Mouse (Mus musculus): ENCODE data around the gene Rpa1. TPM values are rescaled to one million over a fixed set of nuclear protein-coding genes. Genes with fewer than 3 reads are reported as not detected.
A peak's percentile ranks its signal among the peaks of the same experiment; 100 is the strongest.

The Rpa1 gene
- polyA plus RNA-seq, 1 experiment from 2014 or later, result 44.7 TPM

DNA sequence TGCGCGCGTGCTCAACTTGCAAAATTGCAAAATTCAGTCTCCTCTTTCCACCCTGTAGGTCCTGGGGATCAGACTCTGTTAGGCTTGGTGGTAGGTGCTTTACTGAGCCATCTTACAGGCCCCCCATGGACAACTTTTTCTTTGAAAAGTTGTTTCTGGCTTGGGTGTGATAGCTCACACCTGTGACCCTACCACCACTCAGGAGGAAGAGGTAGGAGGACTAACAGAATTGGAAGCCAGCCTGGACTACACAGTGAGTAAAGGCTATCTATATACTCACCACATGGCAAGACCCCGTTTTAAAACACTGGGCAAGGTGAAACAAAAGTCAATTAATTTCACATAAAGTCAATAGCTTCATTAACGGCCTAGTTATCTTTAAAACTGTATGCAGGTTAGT lies 3.4 kb downstream of the Rpa1 start:
- Histone ChIP-seq H3K36me3 (ENCODE audit: insufficient read depth, low read length) (no peaks in the 10 kb centered on the region), H3K4me3 (ENCODE audit: low read depth, low read length) (no peak overlapping the region), H3K27ac (ENCODE audit: low read length) (no peak overlapping the region), H3K9ac (replicated peaks; ENCODE audit: low read depth) (no peak overlapping the region), H3K9me3 (ENCODE audit: low read length) (no peaks in the 10 kb centered on the region), H3K4me1 (ENCODE audit: insufficient read depth, low read depth, low read length) (peaks cover 4% of the 10 kb centered on the region; the same call in 1 of the 2 replicates), H3K27me3 (replicated peaks; ENCODE audit: insufficient read depth, low read length) (no peaks in the 10 kb centered on the region), H3K4me2 (replicated peaks; ENCODE audit: low read depth, low read length) (no peak overlapping the region)
- no peak for ATAC-seq
- TF ChIP-seq CTCF (IDR thresholded peaks at IDR 0.05), result no peak
- TF ChIP-seq EP300 (IDR thresholded peaks at IDR 0.05), result no peak
- WGBS, result 77% methylated on average over 5 of the region's 5 CpGs
- DNase-seq (ENCODE audit: low spot score), result no peak

DNA sequence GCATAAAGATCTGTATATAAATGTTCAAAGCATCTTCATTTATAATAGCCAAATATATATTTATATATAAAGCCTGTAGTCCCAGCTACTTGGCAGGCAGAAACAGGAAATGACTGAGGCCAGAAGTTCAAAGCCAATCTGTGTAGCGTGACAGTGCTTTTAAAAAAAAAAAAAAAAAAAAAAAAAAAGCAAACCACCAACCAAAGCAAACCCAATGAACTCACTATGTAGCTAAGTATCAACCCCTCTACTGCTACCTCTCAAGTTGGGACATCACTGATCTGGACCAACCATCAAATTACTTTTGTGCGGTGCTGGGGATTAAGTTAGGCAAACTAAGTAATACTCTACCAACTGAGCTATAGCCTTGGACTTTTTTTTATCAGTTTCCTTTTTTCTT lies 4.0 kb downstream of the Rpa1 start:
- Histone ChIP-seq H3K9ac (replicated peaks; ENCODE audit: low read depth) (no peak overlapping the region), H3K27me3 (replicated peaks; ENCODE audit: insufficient read depth, low read length) (no peaks in the 10 kb centered on the region), H3K4me1 (ENCODE audit: insufficient read depth, low read depth, low read length) (peaks cover 4% of the 10 kb centered on the region; the same call in 1 of the 2 replicates), H3K4me3 (ENCODE audit: low read depth, low read length) (no peak overlapping the region), H3K4me2 (replicated peaks; ENCODE audit: low read depth, low read length) (no peak overlapping the region), H3K36me3 (ENCODE audit: insufficient read depth, low read length) (no peaks in the 10 kb centered on the region), H3K27ac (ENCODE audit: low read length) (no peak overlapping the region), H3K9me3 (ENCODE audit: low read length) (no peaks in the 10 kb centered on the region)
- TF ChIP-seq CTCF (IDR thresholded peaks at IDR 0.05), result no peak
- TF ChIP-seq EP300 (IDR thresholded peaks at IDR 0.05), result no peak
- peak; percentile 46 for DNase-seq (ENCODE audit: low spot score)
- no peak for ATAC-seq
- WGBS, result 50% methylated on average over 2 of the region's 2 CpGs

DNA sequence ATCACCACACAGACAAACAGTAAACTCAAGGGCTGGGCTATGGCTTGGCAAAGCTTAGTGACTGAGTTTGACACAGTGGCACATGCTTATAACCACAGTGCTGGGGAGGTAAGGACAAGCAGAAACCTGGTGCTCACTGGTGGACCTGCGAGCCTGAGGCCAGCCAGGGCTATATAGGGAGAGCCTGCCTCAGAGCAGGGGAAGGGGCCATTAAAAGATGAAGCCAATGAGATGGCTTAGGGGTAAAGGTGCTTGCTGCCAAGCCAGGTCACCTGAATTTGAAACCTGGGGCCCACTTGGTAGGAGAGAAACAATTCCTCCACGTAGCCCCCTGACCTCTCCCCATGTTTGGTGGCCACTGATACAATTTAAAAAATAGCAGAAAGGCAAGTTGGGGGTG lies 5.0 kb downstream of the Rpa1 start:
- Histone ChIP-seq H3K9ac (replicated peaks; ENCODE audit: low read depth) (no peak overlapping the region), H3K27me3 (replicated peaks; ENCODE audit: insufficient read depth, low read length) (no peaks in the 10 kb centered on the region), H3K4me1 (ENCODE audit: insufficient read depth, low read depth, low read length) (peaks cover 4% of the 10 kb centered on the region; the same call in 1 of the 2 replicates), H3K4me2 (replicated peaks; ENCODE audit: low read depth, low read length) (no peak overlapping the region), H3K9me3 (ENCODE audit: low read length) (no peaks in the 10 kb centered on the region), H3K36me3 (ENCODE audit: insufficient read depth, low read length) (no peaks in the 10 kb centered on the region), H3K27ac (ENCODE audit: low read length) (no peak overlapping the region), H3K4me3 (ENCODE audit: low read depth, low read length) (no peak overlapping the region)
- no peak for ATAC-seq
- TF ChIP-seq CTCF (IDR thresholded peaks at IDR 0.05), result no peak
- TF ChIP-seq EP300 (IDR thresholded peaks at IDR 0.05), result no peak
- no peak for DNase-seq (ENCODE audit: low spot score)
- WGBS, result 78% methylated on average over 2 of the region's 2 CpGs

DNA sequence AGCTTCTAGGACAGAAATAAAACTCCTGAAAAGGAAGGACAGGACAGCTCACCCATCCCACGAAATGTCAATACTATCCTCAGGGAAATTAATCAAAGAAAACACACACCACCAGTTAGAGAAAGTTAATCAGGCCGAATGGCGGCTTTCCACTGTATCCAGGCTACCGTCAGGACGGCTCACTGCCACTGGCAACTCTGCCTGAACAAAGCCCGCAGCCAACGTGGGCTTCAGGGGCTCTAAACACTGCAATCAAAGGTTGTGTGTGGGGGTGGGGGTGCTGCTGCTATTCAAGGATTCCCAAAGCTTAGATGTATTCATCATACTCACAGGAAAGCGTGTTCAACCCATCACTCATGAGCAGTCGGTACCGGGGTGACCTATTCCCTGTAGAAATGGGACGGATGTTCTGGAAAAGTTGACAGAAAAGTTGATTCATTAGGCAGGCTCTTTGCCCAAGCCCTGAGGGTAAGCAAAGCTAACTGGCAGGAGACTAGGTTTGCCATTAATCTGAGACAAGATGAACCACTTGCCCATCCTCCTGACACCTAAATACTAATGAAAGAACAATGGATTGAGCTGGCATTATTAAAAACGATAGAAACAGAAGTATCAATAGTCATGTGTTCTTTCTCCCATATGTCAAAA lies 7.3 kb downstream of the Rpa1 start:
- TF ChIP-seq EP300 (IDR thresholded peaks at IDR 0.05), result no peak
- H3K27ac ChIP-seq (ENCODE audit: low read length), result no peak overlapping the region
- H3K4me2 ChIP-seq (replicated peaks; ENCODE audit: low read depth, low read length), result no peak overlapping the region
- no peaks in the 10 kb centered on the region for H3K36me3 ChIP-seq (ENCODE audit: insufficient read depth, low read length)
- no peaks in the 10 kb centered on the region for H3K27me3 ChIP-seq (replicated peaks; ENCODE audit: insufficient read depth, low read length)
- DNase-seq (ENCODE audit: low spot score), result no peak
- H3K4me1 ChIP-seq (ENCODE audit: insufficient read depth, low read depth, low read length), result peaks cover 4% of the 10 kb centered on the region; the same call in 1 of the 2 replicates
- no peak overlapping the region for H3K4me3 ChIP-seq (ENCODE audit: low read depth, low read length)
- no peaks in the 10 kb centered on the region for H3K9me3 ChIP-seq (ENCODE audit: low read length)
- 88% methylated on average over 12 of the region's 12 CpGs for WGBS
- H3K9ac ChIP-seq (replicated peaks; ENCODE audit: low read depth), result no peak overlapping the region
- no peak for ATAC-seq

DNA sequence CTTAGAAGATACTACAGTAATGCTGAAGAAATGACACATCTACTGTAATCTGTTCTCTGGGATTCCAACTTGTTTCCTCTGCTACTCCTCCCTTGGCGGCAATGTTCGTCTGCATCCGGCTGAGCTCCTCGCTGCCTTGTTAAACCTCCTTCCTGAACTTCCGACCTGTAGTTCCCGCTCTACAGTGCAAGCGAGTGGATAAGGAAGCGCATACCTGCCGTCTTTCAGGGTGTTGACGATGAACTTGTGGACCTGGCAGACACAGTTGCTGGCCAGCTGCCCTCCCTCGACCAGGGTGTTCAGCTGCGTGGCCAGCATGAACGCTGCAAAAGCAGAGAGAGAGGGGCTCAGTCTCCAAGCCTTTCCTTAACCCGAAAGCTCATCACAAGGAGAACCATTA lies 8.0 kb downstream of the Rpa1 start:
- Histone ChIP-seq H3K27me3 (replicated peaks; ENCODE audit: insufficient read depth, low read length) (no peaks in the 10 kb centered on the region), H3K36me3 (ENCODE audit: insufficient read depth, low read length) (no peaks in the 10 kb centered on the region), H3K4me1 (ENCODE audit: insufficient read depth, low read depth, low read length) (peaks cover 4% of the 10 kb centered on the region; the same call in 1 of the 2 replicates), H3K4me2 (replicated peaks; ENCODE audit: low read depth, low read length) (no peak overlapping the region), H3K27ac (ENCODE audit: low read length) (no peak overlapping the region), H3K9ac (replicated peaks; ENCODE audit: low read depth) (no peak overlapping the region), H3K9me3 (ENCODE audit: low read length) (no peaks in the 10 kb centered on the region), H3K4me3 (ENCODE audit: low read depth, low read length) (no peak overlapping the region)
- ATAC-seq (no peak), DNase-seq (ENCODE audit: low spot score) (no peak)
- 80% methylated on average over 14 of the region's 14 CpGs for WGBS
- TF ChIP-seq CTCF (IDR thresholded peaks at IDR 0.05) (no peak), EP300 (IDR thresholded peaks at IDR 0.05) (no peak)

DNA sequence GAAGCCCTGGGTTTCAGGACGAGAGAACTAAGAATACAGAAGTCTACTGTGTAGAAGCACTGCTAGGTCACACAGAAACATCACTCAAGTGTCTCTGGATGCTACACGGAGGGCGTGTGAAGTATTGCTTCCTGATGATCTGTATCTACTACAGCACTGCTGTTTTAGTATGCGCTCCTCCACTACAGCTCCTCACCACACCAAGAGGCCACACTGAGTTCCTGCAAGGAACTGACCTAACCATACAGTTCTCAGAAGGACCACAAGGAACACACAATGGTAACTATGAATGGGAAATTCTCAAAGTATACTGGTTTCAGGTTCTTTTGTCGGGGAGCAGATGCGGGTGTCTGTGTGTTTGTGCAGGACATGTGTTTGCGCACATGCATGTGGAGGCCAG lies 10.9 kb downstream of the Rpa1 start:
- 79% methylated on average over 7 of the region's 7 CpGs for WGBS
- peak; percentile 43; the same call in 1 of the 2 replicates for ATAC-seq
- Histone ChIP-seq H3K27ac (ENCODE audit: low read length) (no peak overlapping the region), H3K4me1 (ENCODE audit: insufficient read depth, low read depth, low read length) (no peaks in the 10 kb centered on the region), H3K27me3 (replicated peaks; ENCODE audit: insufficient read depth, low read length) (no peaks in the 10 kb centered on the region), H3K36me3 (ENCODE audit: insufficient read depth, low read length) (no peaks in the 10 kb centered on the region), H3K4me3 (ENCODE audit: low read depth, low read length) (no peak overlapping the region), H3K4me2 (replicated peaks; ENCODE audit: low read depth, low read length) (no peak overlapping the region), H3K9me3 (ENCODE audit: low read length) (no peaks in the 10 kb centered on the region), H3K9ac (replicated peaks; ENCODE audit: low read depth) (no peak overlapping the region)
- DNase-seq (ENCODE audit: low spot score), result no peak
- TF ChIP-seq EP300 (IDR thresholded peaks at IDR 0.05) (no peak), CTCF (IDR thresholded peaks at IDR 0.05) (peak; percentile 33)
